9 mouse cellular contexts compared by ENCODE assay signal in the genomic region with DNA sequence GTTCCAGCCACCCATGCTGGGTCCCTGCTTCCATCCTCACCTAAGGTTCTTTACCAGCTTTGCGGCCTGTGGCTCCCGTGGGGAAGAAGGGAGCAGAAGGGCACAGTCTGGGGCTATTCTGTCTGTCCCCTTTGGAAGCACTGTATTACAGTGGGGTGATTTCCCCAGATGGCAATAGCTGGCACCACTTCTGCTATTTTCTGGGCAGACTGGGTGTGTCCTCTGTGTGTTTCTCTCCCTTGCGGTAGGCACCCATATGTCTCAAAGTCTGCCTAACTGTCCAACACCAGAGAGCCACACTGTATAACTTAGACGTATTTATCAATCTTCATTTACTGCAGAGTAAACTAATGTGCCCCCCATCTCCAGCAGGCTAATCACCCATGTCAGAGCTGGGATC.
DNase-seq lines count a peak whose midpoint lies in the region; ATAC-seq and TF ChIP-seq lines count a peak whose summit lies in the region.
"Had no signal": no experiment of that assay in that cellular context is flagged by ENCODE, and none has a peak within 500 bp of the region (broad histone marks: within the 10 kb centered on the region; RNA-seq: fewer than 3 reads in every experiment).

No protein-coding gene starts in this region.

- peak; percentile 26; the same call in 1 of the 2 replicates for ATAC-seq in forebrain, postnatal 0 days
- peak; percentile 92 for ATAC-seq in megakaryocyte progenitor cell, adult 5-6 weeks (replicated peaks; ENCODE audit: poor library complexity)

- no peaks in the 10 kb centered on the region for H3K27me3 ChIP-seq in CH12.LX (replicated peaks)
- H3K27me3 ChIP-seq in forebrain, postnatal 0 days (ENCODE audit: insufficient read depth, low read length): no peaks in the 10 kb centered on the region

- H3K9ac ChIP-seq in CH12.LX (ENCODE audit: insufficient read depth, low read depth): no peak overlapping the region
- H3K9ac ChIP-seq in forebrain, postnatal 0 days: no peak overlapping the region

- TF ChIP-seq EP300 in CH12.LX (IDR thresholded peaks at IDR 0.05; ENCODE audit: low read length): 0 out of 2 replicates have a peak, but pooled peaks have one; percentile 11

- TF ChIP-seq CTCF in layer of hippocampus, adult 2 months (conservative IDR thresholded peaks at IDR 0.05): no peak
- no peak for TF ChIP-seq CTCF in CH12.LX (conservative IDR thresholded peaks at IDR 0.05 in 1 of 2, IDR thresholded peaks at IDR 0.05 in 1 of 2; ENCODE audit: low read depth in 2 of 2, low read length in 2 of 2)
- TF ChIP-seq CTCF in forebrain, postnatal 0 days (IDR thresholded peaks at IDR 0.05; ENCODE audit: low read depth): no peak

- no peaks in the 10 kb centered on the region for H3K9me3 ChIP-seq in CH12.LX (replicated peaks; ENCODE audit: low read length)
- H3K9me3 ChIP-seq in forebrain, postnatal 0 days (ENCODE audit: low read length): no peaks in the 10 kb centered on the region

- in situ Hi-C loops in CH12.LX (cut with MboI; ENCODE audit: low pct_ligation_motif_present, low pct_unique_long_range_greater_than_20kb, low sequenced_read_pairs): no loop called here

- H3K4me2 ChIP-seq in CH12.LX (ENCODE audit: insufficient read depth, low read depth, poor library complexity, severe bottlenecking): no peak overlapping the region
- H3K4me2 ChIP-seq in forebrain, postnatal 0 days (ENCODE audit: low read depth): no peak overlapping the region

- no peak overlapping the region for H3K4me3 ChIP-seq in layer of hippocampus, adult 2 months
- no peak overlapping the region for H3K4me3 ChIP-seq in CH12.LX (replicated peaks in 1 of 3; ENCODE audit: low read depth in 2 of 3, low read length in 2 of 3, poor library complexity in 1 of 3)
- no peak overlapping the region for H3K4me3 ChIP-seq in forebrain, postnatal 0 days (ENCODE audit: low read depth, low read length)

- peak overlapping the region; percentile 64; the same call in 1 of the 2 replicates for H3K27ac ChIP-seq in layer of hippocampus, adult 2 months
- no peak overlapping the region for H3K27ac ChIP-seq in CH12.LX (ENCODE audit: insufficient read depth, low read depth)
- H3K27ac ChIP-seq in forebrain, postnatal 0 days (ENCODE audit: low read depth, low read length): no peak overlapping the region

- 61% methylated on average over 4 of the region's 4 CpGs for WGBS in forebrain, postnatal 0 days

- DNase-seq in layer of hippocampus, adult 2 months (ENCODE audit: low spot score in 2 of 2): no peak
- DNase-seq in layer of hippocampus, adult 18-20 months (ENCODE audit: low spot score in 2 of 2): no peak
- DNase-seq in CH12.LX (ENCODE audit: extremely low read depth): peak; percentile 45
- no peak for DNase-seq in forebrain, postnatal 0 days
- DNase-seq in kidney, adult 11 months: no peak
- no peak for DNase-seq in kidney, adult 9 months
- no peak for DNase-seq in retina, embryonic 14.5 days (ENCODE audit: low spot score)
- DNase-seq: kidney, postnatal 36 days had no signal

- TF ChIP-seq RAD21 in CH12.LX (IDR thresholded peaks at IDR 0.05; ENCODE audit: low read depth, low read length): no peak

- no peak for TF ChIP-seq POLR2A in CH12.LX (IDR thresholded peaks at IDR 0.05; ENCODE audit: low read depth, low read length)

- no peaks in the 10 kb centered on the region for H3K79me2 ChIP-seq in CH12.LX (replicated peaks; ENCODE audit: control insufficient read depth, extremely low read depth, insufficient read depth, poor library complexity, severe bottlenecking)

- dilution Hi-C loops in CH12.LX (cut with MboI; ENCODE audit: extremely low pct_ligation_motif_present, extremely low pct_unique_long_range_greater_than_20kb, low sequenced_read_pairs): no loop called here

- peaks cover 6 to 50% of the 10 kb centered on the region in 2 experiments; a peak in 3 of 4 replicates for H3K4me1 ChIP-seq in CH12.LX (ENCODE audit: control insufficient read depth in 1 of 2, insufficient read depth in 2 of 2)
- no peaks in the 10 kb centered on the region for H3K4me1 ChIP-seq in forebrain, postnatal 0 days (ENCODE audit: insufficient read depth)

- H3K36me3 ChIP-seq in CH12.LX (replicated peaks in 1 of 2; ENCODE audit: control insufficient read depth in 1 of 2, insufficient read depth in 1 of 2, low read length in 1 of 2): no peaks in the 10 kb centered on the region
- no peaks in the 10 kb centered on the region for H3K36me3 ChIP-seq in forebrain, postnatal 0 days (ENCODE audit: insufficient read depth)

TF ChIP-seq in CH12.LX, 34 proteins besides CTCF, POLR2A, EP300 and RAD21:
- no peak for TF ChIP-seq MAFK (IDR thresholded peaks at IDR 0.05; ENCODE audit: insufficient replicate concordance, low read length)
- no peak for TF ChIP-seq CHD2 (IDR thresholded peaks at IDR 0.05; ENCODE audit: low read length)
- no peak for TF ChIP-seq JUN (IDR thresholded peaks at IDR 0.05; ENCODE audit: insufficient read depth, low read depth, low read length)
- TF ChIP-seq MAZ (IDR thresholded peaks at IDR 0.05; ENCODE audit: low read depth, low read length): no peak
- TF ChIP-seq IRF4 (IDR thresholded peaks at IDR 0.05; ENCODE audit: low read depth, low read length): no peak
- TF ChIP-seq KAT2A (IDR thresholded peaks at IDR 0.05; ENCODE audit: insufficient replicate concordance, low read length): no peak
- TF ChIP-seq HCFC1 (IDR thresholded peaks at IDR 0.05; ENCODE audit: low read depth, low read length): no peak
- TF ChIP-seq ZMIZ1 (IDR thresholded peaks at IDR 0.05; ENCODE audit: low read depth, low read length): no peak
- TF ChIP-seq ETS1 (conservative IDR thresholded peaks at IDR 0.05; ENCODE audit: low read depth, low read length): no peak
- no peak for TF ChIP-seq ELF1 (IDR thresholded peaks at IDR 0.05; ENCODE audit: low read depth, low read length)
- TF ChIP-seq TBP (conservative IDR thresholded peaks at IDR 0.05; ENCODE audit: low read depth, low read length): no peak
- TF ChIP-seq E2F4 (IDR thresholded peaks at IDR 0.05; ENCODE audit: insufficient replicate concordance, low read depth, low read length): no peak
- no peak for TF ChIP-seq CHD1 (IDR thresholded peaks at IDR 0.05; ENCODE audit: low read depth, low read length)
- TF ChIP-seq USF1 (IDR thresholded peaks at IDR 0.05; ENCODE audit: low read depth, low read length): no peak
- no peak for TF ChIP-seq ZC3H11A (IDR thresholded peaks at IDR 0.05; ENCODE audit: low read depth, low read length)
- TF ChIP-seq JUND (conservative IDR thresholded peaks at IDR 0.05; ENCODE audit: low read depth, low read length): no peak
- TF ChIP-seq TCF12 (IDR thresholded peaks at IDR 0.05; ENCODE audit: low read depth, low read length): no peak
- no peak for TF ChIP-seq NELFE (IDR thresholded peaks at IDR 0.05; ENCODE audit: low read depth, low read length)
